Mouse (Mus musculus): ENCODE measurements around the gene Timm8b. TPM values are rescaled to one million over a fixed set of nuclear protein-coding genes. Genes with fewer than 3 reads are reported as not detected.
"Not testable (repeated sequence)": the region's sequence is repeated elsewhere in the genome, so short reads cannot be mapped to it uniquely, and the experiment has no call there.

The Timm8b gene
- polyA plus RNA-seq, 1 experiment from 2014 or later: 475 TPM

DNA sequence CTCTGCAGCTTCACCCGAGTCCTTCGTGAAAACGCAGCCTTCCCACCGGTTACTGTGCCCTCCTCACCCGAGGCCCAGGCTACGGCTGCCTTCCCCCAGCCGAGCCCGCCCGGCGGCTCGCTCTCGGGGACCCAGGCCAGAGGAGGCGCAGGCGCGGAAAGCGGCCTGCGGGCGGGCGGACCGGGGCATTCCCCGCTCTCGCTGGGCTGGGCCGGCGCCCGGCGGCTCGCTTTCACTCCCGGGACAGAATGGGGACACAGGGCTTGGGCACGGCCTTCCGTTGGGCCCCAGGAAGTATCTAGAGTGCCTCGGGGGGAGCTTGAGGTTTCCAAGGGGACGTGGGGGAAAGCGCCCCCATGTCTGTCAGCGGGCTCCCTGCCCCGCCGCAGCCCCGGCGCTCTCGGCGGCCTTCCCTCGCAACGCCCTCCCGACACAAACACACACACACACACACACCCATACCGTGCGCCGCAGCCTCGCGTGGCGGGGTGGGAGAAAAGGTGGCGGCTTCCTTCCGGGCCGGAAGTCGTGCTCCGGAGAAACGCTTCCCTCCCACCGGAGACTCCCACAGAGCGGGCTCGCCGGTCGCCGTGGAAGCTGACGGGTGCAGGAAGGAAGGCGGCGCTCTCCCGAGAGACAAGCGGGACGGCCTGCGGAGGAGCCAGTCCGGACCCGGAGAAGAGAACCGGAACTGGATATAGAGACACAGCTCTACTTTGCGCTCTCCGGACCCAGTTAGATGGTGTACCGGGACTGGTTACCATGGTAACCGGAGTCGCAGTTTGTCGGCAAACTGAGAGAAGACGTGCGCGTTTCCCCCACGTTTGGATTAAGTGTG, 13.3 kb downstream of the Timm8b start, which contains the start of the genes Pih1d2 and Nkapd1:
Gene Pih1d2, plus strand, starts transcription at position 556 of the 838 bp plus-strand sequence.
Gene Nkapd1, minus strand, starts transcription at position 699 of the 838 bp plus-strand sequence.
- H3K27ac ChIP-seq (ENCODE audit: low read depth, low read length): peak within 1 kb of the TSS; percentile 89
- peak within 1 kb of the TSS; percentile 98 for H3K4me3 ChIP-seq (ENCODE audit: low read depth, low read length)
- peaks cover 26% of the 10 kb centered on the region for H3K36me3 ChIP-seq (ENCODE audit: control insufficient read depth, insufficient read depth, low read length)
- H3K4me2 ChIP-seq (ENCODE audit: low read length): peak within 1 kb of the TSS; percentile 88
- no peaks in the 10 kb centered on the region for H3K9me3 ChIP-seq (replicated peaks; ENCODE audit: control insufficient read depth, low read length)
- under 1% methylated on average over 76 of the region's 81 CpGs for WGBS
- no peaks in the 10 kb centered on the region for H3K27me3 ChIP-seq (replicated peaks; ENCODE audit: control insufficient read depth, insufficient read depth, low read length)
- H3K4me1 ChIP-seq (ENCODE audit: control insufficient read depth, insufficient read depth, low read length): peaks cover 8% of the 10 kb centered on the region
- peak; percentile 95 for ATAC-seq
- peak within 1 kb of the TSS; percentile 92 for H3K9ac ChIP-seq (ENCODE audit: low read length)
- peak; percentile 95 for DNase-seq (ENCODE audit: low spot score)

DNA sequence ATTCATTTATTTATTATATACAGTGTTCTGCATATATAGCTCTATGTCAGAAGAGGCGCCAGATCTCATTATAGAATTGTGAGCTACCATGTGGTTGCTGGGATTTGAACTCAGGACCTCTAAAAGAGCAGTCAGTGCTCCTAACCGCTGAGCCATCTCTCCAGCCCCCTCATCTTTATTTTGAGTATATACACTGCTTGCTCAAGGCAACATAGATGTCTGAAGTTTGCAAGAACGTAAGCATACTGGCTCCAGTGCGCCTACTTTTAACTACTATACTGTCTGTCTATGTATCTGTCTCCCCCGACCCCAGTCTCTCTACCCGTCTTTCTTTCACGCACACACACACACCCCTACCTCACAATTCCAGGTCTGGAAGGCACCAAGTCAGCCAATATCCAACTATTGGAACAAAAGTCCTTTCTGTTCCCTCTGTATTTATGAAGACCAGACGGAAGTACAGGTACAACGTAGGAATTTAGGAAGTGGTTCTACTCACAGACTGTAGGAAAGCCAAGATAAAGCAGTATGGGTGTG, 14.2 kb downstream of the Timm8b start:
- no peaks in the 10 kb centered on the region for H3K9me3 ChIP-seq (replicated peaks; ENCODE audit: control insufficient read depth, low read length)
- H3K36me3 ChIP-seq (ENCODE audit: control insufficient read depth, insufficient read depth, low read length): peaks cover 24% of the 10 kb centered on the region
- H3K27ac ChIP-seq (ENCODE audit: low read depth, low read length): no peak overlapping the region
- WGBS: 65% methylated on average over 9 of the region's 9 CpGs
- DNase-seq (ENCODE audit: low spot score) (no peak), ATAC-seq (0 out of 2 replicates have a peak, but pooled peaks have one; percentile 6)
- H3K27me3 ChIP-seq (replicated peaks; ENCODE audit: control insufficient read depth, insufficient read depth, low read length): no peaks in the 10 kb centered on the region
- peak overlapping the region; percentile 98 for H3K4me3 ChIP-seq (ENCODE audit: low read depth, low read length)
- H3K9ac ChIP-seq (ENCODE audit: low read length): no peak overlapping the region
- H3K4me2 ChIP-seq (ENCODE audit: low read length): peak overlapping the region; percentile 88
- peaks cover 8% of the 10 kb centered on the region for H3K4me1 ChIP-seq (ENCODE audit: control insufficient read depth, insufficient read depth, low read length)

DNA sequence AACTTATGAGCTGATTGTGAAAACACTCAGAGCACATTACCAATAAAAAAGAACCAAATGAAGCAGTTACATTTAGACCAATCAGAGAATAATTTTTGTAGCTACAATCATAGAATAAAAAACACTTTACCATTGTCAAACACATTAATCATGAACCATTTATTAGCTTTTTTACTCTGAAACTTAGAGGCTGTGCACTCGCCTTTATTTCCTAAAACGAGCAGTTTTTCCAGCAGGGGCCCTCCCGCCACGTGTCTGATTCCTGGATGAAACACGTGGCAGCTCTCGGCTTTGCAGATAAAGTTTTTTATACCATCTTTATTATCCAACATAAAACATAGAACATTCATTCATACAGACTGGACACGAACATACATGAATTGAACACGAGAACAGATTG, 27.2 kb downstream of the Timm8b start:
- not testable (repeated sequence) for DNase-seq (ENCODE audit: low spot score); H3K27me3 ChIP-seq (replicated peaks; ENCODE audit: control insufficient read depth, insufficient read depth, low read length); H3K4me2 ChIP-seq (ENCODE audit: low read length); ATAC-seq; H3K9ac ChIP-seq (ENCODE audit: low read length); H3K9me3 ChIP-seq (replicated peaks; ENCODE audit: control insufficient read depth, low read length); H3K27ac ChIP-seq (ENCODE audit: low read depth, low read length); H3K4me3 ChIP-seq (ENCODE audit: low read depth, low read length); H3K4me1 ChIP-seq (ENCODE audit: control insufficient read depth, insufficient read depth, low read length)
- 75% methylated on average over 6 of the region's 8 CpGs for WGBS
- H3K36me3 ChIP-seq (ENCODE audit: control insufficient read depth, insufficient read depth, low read length): peaks cover 24% of the 10 kb centered on the region

DNA sequence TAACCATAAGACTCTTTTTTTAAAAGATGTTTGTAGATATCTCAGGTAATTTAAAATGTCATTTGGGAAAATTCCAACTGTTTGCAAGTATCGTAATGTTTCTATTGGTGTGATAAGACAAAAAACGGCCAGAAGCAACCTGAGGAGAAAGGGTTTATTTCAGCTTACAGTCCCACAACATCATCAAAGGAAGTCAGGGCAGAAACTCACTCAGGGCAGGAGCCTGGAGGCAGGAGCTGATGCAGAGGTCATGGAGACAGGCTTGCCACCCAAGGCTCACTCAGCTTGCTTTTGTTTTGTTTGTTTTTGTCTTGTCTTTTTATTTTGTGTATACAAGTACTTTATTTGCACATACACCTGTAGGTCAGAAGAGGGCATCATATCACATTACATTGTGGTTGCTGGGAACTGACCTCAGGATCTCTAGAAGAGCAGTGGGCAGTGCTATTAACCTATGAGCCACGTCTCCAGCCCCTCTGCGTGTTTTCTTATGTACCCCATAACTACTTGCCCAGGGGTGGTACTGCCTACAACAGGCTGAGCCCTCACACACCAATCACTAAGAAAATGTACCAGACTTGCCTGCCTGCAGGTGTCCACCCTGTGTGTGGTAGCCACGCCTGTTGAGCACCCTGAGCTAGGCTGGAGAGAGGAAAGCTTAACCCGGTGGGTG, 28.4 kb downstream of the Timm8b start:
- Histone ChIP-seq H3K27me3 (replicated peaks; ENCODE audit: control insufficient read depth, insufficient read depth, low read length) (no peaks in the 10 kb centered on the region), H3K4me1 (ENCODE audit: control insufficient read depth, insufficient read depth, low read length) (no peaks in the 10 kb centered on the region), H3K4me2 (ENCODE audit: low read length) (no peak overlapping the region), H3K36me3 (ENCODE audit: control insufficient read depth, insufficient read depth, low read length) (peaks cover 34% of the 10 kb centered on the region), H3K27ac (ENCODE audit: low read depth, low read length) (no peak overlapping the region), H3K4me3 (ENCODE audit: low read depth, low read length) (no peak overlapping the region), H3K9ac (ENCODE audit: low read length) (no peak overlapping the region), H3K9me3 (replicated peaks; ENCODE audit: control insufficient read depth, low read length) (no peaks in the 10 kb centered on the region)
- no peak for ATAC-seq
- DNase-seq (ENCODE audit: low spot score): no peak
- 85% methylated on average over 6 of the region's 6 CpGs for WGBS

DNA sequence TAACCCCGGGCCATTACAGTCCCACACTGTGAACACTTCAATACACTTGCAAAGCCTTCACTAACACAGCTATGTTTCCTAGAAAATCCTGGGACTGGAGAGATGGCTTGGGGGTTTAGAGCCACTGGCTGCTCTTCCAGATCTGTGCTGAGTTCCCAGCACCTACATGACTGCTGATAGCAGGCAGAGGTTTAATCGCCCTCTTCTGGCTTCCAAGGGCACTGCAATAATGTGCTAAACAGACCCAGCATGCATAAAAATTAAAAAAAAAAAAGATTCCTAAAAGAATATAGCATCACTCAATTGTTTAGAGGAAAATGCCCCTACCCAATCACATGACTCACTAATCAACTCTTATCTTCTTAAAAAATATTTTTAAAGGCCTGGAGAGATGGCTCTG, 29.3 kb downstream of the Timm8b start:
- H3K9ac ChIP-seq (ENCODE audit: low read length): no peak overlapping the region
- no peaks in the 10 kb centered on the region for H3K27me3 ChIP-seq (replicated peaks; ENCODE audit: control insufficient read depth, insufficient read depth, low read length)
- H3K27ac ChIP-seq (ENCODE audit: low read depth, low read length): no peak overlapping the region
- no peak for ATAC-seq
- H3K9me3 ChIP-seq (replicated peaks; ENCODE audit: control insufficient read depth, low read length): no peaks in the 10 kb centered on the region
- H3K4me1 ChIP-seq (ENCODE audit: control insufficient read depth, insufficient read depth, low read length): no peaks in the 10 kb centered on the region
- no peak overlapping the region for H3K4me2 ChIP-seq (ENCODE audit: low read length)
- H3K36me3 ChIP-seq (ENCODE audit: control insufficient read depth, insufficient read depth, low read length): peaks cover 41% of the 10 kb centered on the region
- peak; percentile 4 for DNase-seq (ENCODE audit: low spot score)
- no peak overlapping the region for H3K4me3 ChIP-seq (ENCODE audit: low read depth, low read length)
- WGBS: 63% methylated on average over 2 of the region's 2 CpGs

DNA sequence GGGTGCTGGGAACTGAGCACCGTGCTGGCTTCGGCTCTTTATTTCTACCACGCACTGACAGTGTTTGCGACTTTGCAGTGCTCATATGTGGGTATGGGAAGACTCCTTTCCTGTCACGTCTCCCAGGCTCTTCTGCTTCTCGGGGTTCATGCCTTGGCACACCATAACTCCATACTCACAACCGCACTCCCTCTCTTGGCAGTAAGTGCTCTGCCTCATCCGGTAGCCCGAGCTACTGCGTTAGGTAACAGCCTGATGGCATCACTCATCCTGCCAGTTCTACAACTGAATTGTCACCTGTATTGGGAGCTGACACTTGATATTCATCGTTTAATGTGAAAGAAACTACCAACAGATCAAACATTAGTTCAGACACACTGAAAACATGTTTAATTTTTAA, 30.6 kb downstream of the Timm8b start:
- Histone ChIP-seq H3K4me1 (ENCODE audit: control insufficient read depth, insufficient read depth, low read length) (no peaks in the 10 kb centered on the region), H3K27me3 (replicated peaks; ENCODE audit: control insufficient read depth, insufficient read depth, low read length) (no peaks in the 10 kb centered on the region), H3K36me3 (ENCODE audit: control insufficient read depth, insufficient read depth, low read length) (peaks cover 49% of the 10 kb centered on the region), H3K4me3 (ENCODE audit: low read depth, low read length) (no peak overlapping the region), H3K9me3 (replicated peaks; ENCODE audit: control insufficient read depth, low read length) (no peaks in the 10 kb centered on the region), H3K4me2 (ENCODE audit: low read length) (no peak overlapping the region), H3K27ac (ENCODE audit: low read depth, low read length) (no peak overlapping the region), H3K9ac (ENCODE audit: low read length) (no peak overlapping the region)
- DNase-seq (ENCODE audit: low spot score): no peak
- ATAC-seq: no peak
- WGBS: 95% methylated on average over 11 of the region's 11 CpGs

DNA sequence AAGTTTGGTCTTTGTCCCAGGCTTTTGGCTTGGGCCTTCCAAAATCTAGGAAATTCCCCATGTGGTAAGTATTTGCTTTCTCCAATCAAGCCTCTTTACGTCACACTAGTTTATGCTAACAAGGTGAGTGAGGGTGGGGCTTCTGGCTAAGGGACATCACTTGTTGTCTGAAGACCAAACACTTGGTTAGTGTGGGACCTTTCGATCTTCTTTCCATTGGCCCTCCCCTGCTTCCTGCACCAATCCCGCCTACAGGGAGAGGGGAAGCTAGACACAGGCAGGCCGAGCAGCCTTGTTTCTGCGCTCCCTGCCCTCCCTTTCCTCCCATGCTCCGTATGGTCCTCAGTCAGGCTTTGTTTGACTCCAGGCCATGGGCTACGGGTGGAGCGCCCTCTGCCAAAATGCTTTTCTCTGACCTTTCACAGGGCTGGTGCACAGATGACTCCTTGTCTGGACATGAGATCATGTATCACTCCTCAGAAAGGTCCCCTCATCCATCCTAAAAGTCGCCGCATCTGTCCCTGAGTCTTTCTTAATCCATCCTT, 43.2 kb downstream of the Timm8b start:
- peaks cover 96% of the 10 kb centered on the region for H3K36me3 ChIP-seq (ENCODE audit: control insufficient read depth, insufficient read depth, low read length)
- H3K9me3 ChIP-seq (replicated peaks; ENCODE audit: control insufficient read depth, low read length): no peaks in the 10 kb centered on the region
- H3K4me3 ChIP-seq (ENCODE audit: low read depth, low read length): no peak overlapping the region
- no peak overlapping the region for H3K27ac ChIP-seq (ENCODE audit: low read depth, low read length)
- ATAC-seq: no peak
- no peaks in the 10 kb centered on the region for H3K4me1 ChIP-seq (ENCODE audit: control insufficient read depth, insufficient read depth, low read length)
- 78% methylated on average over 10 of the region's 10 CpGs for WGBS
- no peak for DNase-seq (ENCODE audit: low spot score)
- no peak overlapping the region for H3K4me2 ChIP-seq (ENCODE audit: low read length)
- no peaks in the 10 kb centered on the region for H3K27me3 ChIP-seq (replicated peaks; ENCODE audit: control insufficient read depth, insufficient read depth, low read length)
- no peak overlapping the region for H3K9ac ChIP-seq (ENCODE audit: low read length)

DNA sequence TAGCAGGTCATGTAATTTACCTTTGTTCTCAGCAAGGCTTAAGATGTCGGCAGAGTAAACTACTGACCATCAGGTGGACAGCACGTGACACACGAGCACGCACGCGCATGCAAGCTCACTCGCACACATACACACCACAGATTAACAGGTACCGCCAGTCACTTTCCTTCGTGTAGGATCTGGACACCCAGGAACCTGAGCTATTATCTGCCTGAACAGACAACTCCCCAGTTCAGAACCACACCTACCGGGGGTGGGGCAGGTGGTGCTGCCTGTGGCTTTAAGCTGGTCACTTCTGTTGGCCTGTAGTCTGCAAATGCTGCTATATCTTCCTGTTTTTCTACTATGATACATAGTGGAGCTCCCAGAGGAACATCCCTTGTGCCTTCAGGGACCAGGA, 46.8 kb downstream of the Timm8b start:
- no peak overlapping the region for H3K4me3 ChIP-seq (ENCODE audit: low read depth, low read length)
- H3K9me3 ChIP-seq (replicated peaks; ENCODE audit: control insufficient read depth, low read length): no peaks in the 10 kb centered on the region
- DNase-seq (ENCODE audit: low spot score) (no peak), ATAC-seq (no peak)
- H3K4me2 ChIP-seq (ENCODE audit: low read length): no peak overlapping the region
- H3K27ac ChIP-seq (ENCODE audit: low read depth, low read length): no peak overlapping the region
- H3K36me3 ChIP-seq (ENCODE audit: control insufficient read depth, insufficient read depth, low read length): peaks cover 84% of the 10 kb centered on the region
- WGBS: 95% methylated on average over 10 of the region's 10 CpGs
- no peaks in the 10 kb centered on the region for H3K27me3 ChIP-seq (replicated peaks; ENCODE audit: control insufficient read depth, insufficient read depth, low read length)
- no peak overlapping the region for H3K9ac ChIP-seq (ENCODE audit: low read length)
- no peaks in the 10 kb centered on the region for H3K4me1 ChIP-seq (ENCODE audit: control insufficient read depth, insufficient read depth, low read length)
